8 mouse cellular contexts compared by ENCODE assay signal in genomic region chr14:62845011-62845840, GRCm38 (mm10). TPM values are rescaled to one million over a fixed set of nuclear protein-coding genes. Genes with fewer than 3 reads are reported as not detected.
DNase-seq lines count a peak whose midpoint lies in the region; ATAC-seq lines count a peak whose summit lies in the region.

No protein-coding gene starts in this region.

- H3K36me3 ChIP-seq in forebrain, embryonic 14.5 days (ENCODE audit: control insufficient read depth, insufficient read depth, low read length): no peaks in the 10 kb centered on the region

- H3K9me3 ChIP-seq in forebrain, embryonic 14.5 days (replicated peaks; ENCODE audit: control insufficient read depth, low read length): no peaks in the 10 kb centered on the region

- H3K9ac ChIP-seq in forebrain, embryonic 14.5 days (ENCODE audit: low read length): no peak overlapping the region

- no peaks in the 10 kb centered on the region for H3K4me1 ChIP-seq in forebrain, embryonic 14.5 days (ENCODE audit: control insufficient read depth, insufficient read depth, low read length)

- no peaks in the 10 kb centered on the region for H3K27me3 ChIP-seq in forebrain, embryonic 14.5 days (replicated peaks; ENCODE audit: control insufficient read depth, insufficient read depth, low read length)

- no peak overlapping the region for H3K4me3 ChIP-seq in forebrain, embryonic 14.5 days (ENCODE audit: low read depth, low read length)

- H3K4me2 ChIP-seq in forebrain, embryonic 14.5 days (ENCODE audit: low read length): no peak overlapping the region

- no peak for ATAC-seq in forebrain, embryonic 14.5 days

- H3K27ac ChIP-seq in forebrain, embryonic 14.5 days (ENCODE audit: low read depth, low read length): no peak overlapping the region

- 81% methylated on average over 8 of the region's 8 CpGs for whole genome bisulfite sequencing in forebrain, embryonic 14.5 days

- peak; percentile 27 for DNase-seq in retina, postnatal 1 day
- no peak for DNase-seq in retina, embryonic 14.5 days (ENCODE audit: low spot score)
- DNase-seq in gonadal fat pad, adult 2 months (ENCODE audit: low read depth): peak; percentile 94
- peak; percentile 55 for DNase-seq in kidney, adult 18-20 months
- DNase-seq in lung, postnatal 36 days: peak; percentile 50
- DNase-seq in ovary, postnatal 14 days (ENCODE audit: low spot score): no peak
- no peak for DNase-seq in layer of hippocampus, adult 11-12 months (ENCODE audit: low spot score)
- no peak for DNase-seq in forebrain, embryonic 14.5 days (ENCODE audit: low spot score)

RNA-seq across cellular contexts. Expression of gene Wdfy2, which starts 7.7 kb away (rescaled TPM):
- 10.0 and 12.5 TPM in 2 replicates for polyA plus RNA-seq in gonadal fat pad, adult 2 months (2012; rRNA removed)
- polyA plus RNA-seq in forebrain, embryonic 14.5 days (2014; fragmentation: Nextera tagmentation; extraction: Ambion mirVana): 9.2 and 10.0 TPM in 2 replicates

Comparison
In these comparisons a context has a peak if more than half of its experiments do, and no peak if none do; other contexts are left out.
1. DNase-seq: peak in retina, postnatal 1 day (single experiment), gonadal fat pad, adult 2 months (single experiment), kidney, adult 18-20 months (single experiment) and lung, postnatal 36 days (single experiment); none in retina, embryonic 14.5 days (single experiment), ovary, postnatal 14 days (single experiment), layer of hippocampus, adult 11-12 months (single experiment) and forebrain, embryonic 14.5 days (single experiment).